Mouse (Mus musculus): Measurements from ENCODE around the gene Ano6.

DNA sequence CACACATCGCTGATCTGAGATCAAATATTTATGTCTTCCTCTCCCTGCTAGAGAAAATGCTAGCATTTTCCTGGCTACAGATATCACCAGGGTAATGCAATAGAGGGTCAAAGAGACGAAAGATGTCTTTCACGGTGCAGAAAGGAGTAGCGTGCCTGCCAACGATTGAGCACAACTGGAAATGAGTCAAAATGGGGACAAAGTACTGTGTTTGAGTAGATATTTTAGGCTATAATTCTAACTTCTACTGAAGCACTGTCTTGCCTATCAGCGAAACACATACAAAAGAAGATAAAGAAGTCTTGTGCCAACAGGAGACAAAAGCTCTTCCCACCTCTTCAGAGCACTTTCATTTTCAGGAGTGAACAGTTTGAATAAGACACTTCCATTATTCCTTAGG is 16.4 kb upstream of the Ano6 start:
- TF ChIP-seq CTCF (IDR thresholded peaks at IDR 0.05; ENCODE audit: low read depth, low read length) = no peak
- TF ChIP-seq GATA1 (IDR thresholded peaks at IDR 0.05; ENCODE audit: borderline replicate concordance, low read length) = no peak
- TF ChIP-seq TAL1 (conservative IDR thresholded peaks at IDR 0.05; ENCODE audit: low read depth, low read length) = no peak
- TF ChIP-seq POLR2AphosphoS5 (IDR thresholded peaks at IDR 0.05; ENCODE audit: insufficient replicate concordance, low read depth, low read length) = no peak
- TF ChIP-seq GATA2 (IDR thresholded peaks at IDR 0.05; ENCODE audit: borderline replicate concordance, low read depth, low read length) = no peak
